Mouse (Mus musculus): ENCODE measurements around the gene Ppp1cb. TPM values are rescaled to one million over a fixed set of nuclear protein-coding genes. Genes with fewer than 3 reads are reported as not detected.

The Ppp1cb gene
- total and polyA plus RNA-seq, 2 experiments from 2014 or later: 166 to 209 TPM

DNA sequence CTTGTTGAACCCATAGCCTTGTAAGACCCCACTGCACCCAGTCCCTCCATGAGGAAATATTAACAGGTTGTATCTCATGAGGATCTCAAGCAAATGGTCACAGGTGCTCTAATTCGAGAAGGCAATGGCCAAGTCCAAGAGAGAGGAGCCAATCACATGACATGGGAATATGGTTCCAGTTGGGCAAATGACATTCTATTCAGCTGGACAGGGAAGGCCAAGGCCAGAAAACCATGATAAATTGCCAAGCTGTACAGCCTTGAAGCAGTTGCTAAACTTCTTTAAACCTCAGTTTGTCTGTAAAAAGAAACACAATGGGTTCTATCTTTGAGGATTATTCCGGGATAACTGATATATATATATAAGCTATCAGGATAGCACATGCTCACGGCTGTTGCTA is 14.7 kb upstream of the Ppp1cb start:
- Histone ChIP-seq H3K4me1 (ENCODE audit: insufficient read depth) (no peaks in the 10 kb centered on the region), H3K4me3 (ENCODE audit: low read depth, low read length) (no peak overlapping the region), H3K9me3 (ENCODE audit: low read length) (no peaks in the 10 kb centered on the region), H3K27me3 (ENCODE audit: insufficient read depth, low read length) (no peaks in the 10 kb centered on the region), H3K4me2 (ENCODE audit: low read depth) (no peak overlapping the region), H3K36me3 (ENCODE audit: insufficient read depth) (no peaks in the 10 kb centered on the region), H3K9ac (no peak overlapping the region), H3K27ac (ENCODE audit: low read depth, low read length) (no peak overlapping the region)
- DNase-seq (no peak), ATAC-seq (no peak)
- TF ChIP-seq CTCF (IDR thresholded peaks at IDR 0.05; ENCODE audit: low read depth): no peak
- WGBS: 93% methylated on average over 3 of the region's 3 CpGs

DNA sequence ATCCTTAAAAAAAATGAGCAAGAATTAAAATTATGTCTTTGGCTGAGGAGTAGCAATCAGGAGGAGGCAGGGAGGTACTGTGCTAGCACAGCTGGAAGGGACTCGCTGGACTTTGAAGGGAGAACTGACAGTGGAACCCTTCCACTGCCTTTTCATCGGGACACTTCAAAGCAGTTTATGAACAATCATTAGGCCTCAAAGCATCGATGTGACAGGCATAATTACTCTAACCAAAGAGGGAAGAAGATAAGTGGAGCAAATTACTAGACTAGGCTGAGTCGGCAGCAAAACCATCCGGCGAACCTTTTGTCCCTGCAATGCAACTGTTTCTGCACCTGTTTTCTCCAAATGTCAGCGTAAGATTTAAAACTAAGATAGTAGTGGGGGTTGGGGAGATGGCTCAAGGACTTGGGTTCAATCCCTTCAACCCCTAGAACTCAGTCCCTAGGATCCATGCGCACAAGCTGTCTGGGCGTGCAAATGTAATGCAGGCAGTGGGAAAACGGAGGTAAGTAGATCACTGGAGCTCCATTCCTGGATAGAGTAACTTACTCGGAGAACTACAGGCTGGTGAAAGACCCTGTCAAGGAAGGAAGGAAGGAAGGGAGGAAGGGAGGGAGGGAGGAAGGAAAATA is 13.2 kb upstream of the Ppp1cb start:
- H3K9ac ChIP-seq: no peak overlapping the region
- TF ChIP-seq CTCF (IDR thresholded peaks at IDR 0.05; ENCODE audit: low read depth): no peak
- peak overlapping the region; percentile 1; the same call in 1 of the 2 replicates for H3K27ac ChIP-seq (ENCODE audit: low read depth, low read length)
- DNase-seq: peak; percentile 41
- no peaks in the 10 kb centered on the region for H3K36me3 ChIP-seq (ENCODE audit: insufficient read depth)
- H3K27me3 ChIP-seq (ENCODE audit: insufficient read depth, low read length): no peaks in the 10 kb centered on the region
- H3K4me2 ChIP-seq (ENCODE audit: low read depth): no peak overlapping the region
- no peaks in the 10 kb centered on the region for H3K9me3 ChIP-seq (ENCODE audit: low read length)
- H3K4me3 ChIP-seq (ENCODE audit: low read depth, low read length): no peak overlapping the region
- H3K4me1 ChIP-seq (ENCODE audit: insufficient read depth): no peaks in the 10 kb centered on the region
- 32% methylated on average over 11 of the region's 11 CpGs for WGBS
- ATAC-seq: peak; percentile 74

DNA sequence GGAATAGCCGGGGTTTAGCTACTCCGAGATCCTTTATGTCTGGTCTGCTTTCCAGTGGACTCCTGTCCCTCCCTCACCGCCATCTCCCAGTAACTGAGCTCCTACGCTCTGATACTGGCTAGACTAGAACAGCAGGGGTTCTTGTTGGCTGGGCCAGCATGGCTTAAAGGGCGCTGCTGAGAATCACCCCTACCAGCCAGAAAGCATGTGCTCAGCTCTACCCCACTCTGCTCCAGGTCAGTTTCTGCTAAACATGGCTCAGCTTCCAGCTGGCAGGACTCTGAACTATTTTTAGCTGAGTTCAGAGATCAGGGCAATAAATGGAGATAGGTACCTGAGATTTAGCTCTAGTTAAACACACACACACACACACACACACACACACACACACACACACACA is 12.2 kb upstream of the Ppp1cb start:
- Histone ChIP-seq H3K27ac (ENCODE audit: low read depth, low read length) (no peak overlapping the region), H3K9me3 (ENCODE audit: low read length) (no peaks in the 10 kb centered on the region), H3K4me3 (ENCODE audit: low read depth, low read length) (no peak overlapping the region), H3K36me3 (ENCODE audit: insufficient read depth) (no peaks in the 10 kb centered on the region), H3K4me2 (ENCODE audit: low read depth) (no peak overlapping the region), H3K4me1 (ENCODE audit: insufficient read depth) (no peaks in the 10 kb centered on the region), H3K27me3 (ENCODE audit: insufficient read depth, low read length) (no peaks in the 10 kb centered on the region), H3K9ac (no peak overlapping the region)
- DNase-seq (no peak), ATAC-seq (no peak)
- TF ChIP-seq CTCF (IDR thresholded peaks at IDR 0.05; ENCODE audit: low read depth): no peak
- WGBS: 56% methylated on average over 5 of the region's 5 CpGs

DNA sequence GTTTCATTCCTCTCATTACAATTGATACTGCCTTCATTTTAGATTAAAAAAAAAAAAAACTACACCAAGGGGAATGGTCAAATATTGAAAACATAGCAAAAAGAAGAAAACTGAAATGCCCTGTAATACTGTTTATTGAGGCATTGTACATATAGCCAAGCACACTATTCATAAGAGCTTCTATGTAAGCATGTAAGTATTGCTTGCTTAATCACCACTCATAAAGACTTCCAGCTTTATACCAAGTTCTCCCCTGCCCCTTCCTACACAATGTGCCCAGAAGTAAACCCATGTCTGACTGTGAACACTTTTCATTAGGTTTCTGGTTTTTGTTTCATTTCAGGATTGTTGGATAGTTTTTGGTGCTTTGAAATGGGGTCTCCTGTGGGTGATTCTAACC is 11.8 kb upstream of the Ppp1cb start:
- no peaks in the 10 kb centered on the region for H3K36me3 ChIP-seq (ENCODE audit: insufficient read depth)
- H3K27me3 ChIP-seq (ENCODE audit: insufficient read depth, low read length): no peaks in the 10 kb centered on the region
- H3K4me2 ChIP-seq (ENCODE audit: low read depth): no peak overlapping the region
- no peak for TF ChIP-seq CTCF (IDR thresholded peaks at IDR 0.05; ENCODE audit: low read depth)
- no peak overlapping the region for H3K27ac ChIP-seq (ENCODE audit: low read depth, low read length)
- no peaks in the 10 kb centered on the region for H3K4me1 ChIP-seq (ENCODE audit: insufficient read depth)
- no peak for ATAC-seq
- H3K9me3 ChIP-seq (ENCODE audit: low read length): no peaks in the 10 kb centered on the region
- H3K4me3 ChIP-seq (ENCODE audit: low read depth, low read length): no peak overlapping the region
- H3K9ac ChIP-seq: no peak overlapping the region
- DNase-seq: no peak

DNA sequence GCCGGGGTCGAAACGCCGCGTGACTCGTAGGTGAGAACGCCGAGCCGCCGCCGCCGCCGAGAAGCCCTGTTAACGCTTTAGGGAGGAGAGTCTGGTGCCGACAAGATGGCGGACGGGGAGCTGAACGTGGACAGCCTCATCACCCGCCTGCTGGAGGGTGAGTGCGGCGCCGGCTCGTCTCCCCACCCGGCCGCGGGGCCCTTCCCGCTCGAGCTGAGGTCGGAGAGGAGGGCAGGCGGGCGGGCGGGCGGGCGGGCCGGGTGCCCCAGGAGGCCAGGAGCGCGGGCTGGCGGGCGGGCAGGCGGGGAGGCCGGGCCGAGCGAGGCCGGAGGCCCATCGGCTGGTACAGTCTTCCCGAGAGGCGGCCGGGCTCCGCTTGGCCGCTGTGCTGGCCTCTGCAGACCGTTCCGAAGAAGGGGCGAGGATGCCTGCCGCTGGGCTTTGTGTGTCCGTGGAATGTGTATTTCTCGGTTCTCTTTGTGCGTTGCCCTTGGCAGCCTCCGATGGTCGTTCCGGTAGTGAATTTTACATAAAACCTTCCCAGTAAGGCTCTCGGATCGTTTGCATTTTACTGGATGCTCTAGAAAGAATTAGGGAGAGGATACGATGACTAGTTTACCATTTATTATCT is 723 bp downstream of the Ppp1cb start:
- Histone ChIP-seq H3K4me3 (ENCODE audit: low read depth, low read length) (peak overlapping the region; percentile 97), H3K27ac (ENCODE audit: low read depth, low read length) (peak overlapping the region; percentile 98), H3K9ac (peak overlapping the region; percentile 95), H3K4me1 (ENCODE audit: insufficient read depth) (0 out of 2 replicates have a peak, but pooled peaks cover 13% of the 10 kb centered on the region), H3K9me3 (ENCODE audit: low read length) (no peaks in the 10 kb centered on the region), H3K4me2 (ENCODE audit: low read depth) (peak overlapping the region; percentile 63), H3K36me3 (ENCODE audit: insufficient read depth) (no peaks in the 10 kb centered on the region), H3K27me3 (ENCODE audit: insufficient read depth, low read length) (no peaks in the 10 kb centered on the region)
- 1% methylated on average over 51 of the region's 63 CpGs for WGBS
- no peak for TF ChIP-seq CTCF (IDR thresholded peaks at IDR 0.05; ENCODE audit: low read depth)
- ATAC-seq: peak; percentile 77
- peak; percentile 59 for DNase-seq

DNA sequence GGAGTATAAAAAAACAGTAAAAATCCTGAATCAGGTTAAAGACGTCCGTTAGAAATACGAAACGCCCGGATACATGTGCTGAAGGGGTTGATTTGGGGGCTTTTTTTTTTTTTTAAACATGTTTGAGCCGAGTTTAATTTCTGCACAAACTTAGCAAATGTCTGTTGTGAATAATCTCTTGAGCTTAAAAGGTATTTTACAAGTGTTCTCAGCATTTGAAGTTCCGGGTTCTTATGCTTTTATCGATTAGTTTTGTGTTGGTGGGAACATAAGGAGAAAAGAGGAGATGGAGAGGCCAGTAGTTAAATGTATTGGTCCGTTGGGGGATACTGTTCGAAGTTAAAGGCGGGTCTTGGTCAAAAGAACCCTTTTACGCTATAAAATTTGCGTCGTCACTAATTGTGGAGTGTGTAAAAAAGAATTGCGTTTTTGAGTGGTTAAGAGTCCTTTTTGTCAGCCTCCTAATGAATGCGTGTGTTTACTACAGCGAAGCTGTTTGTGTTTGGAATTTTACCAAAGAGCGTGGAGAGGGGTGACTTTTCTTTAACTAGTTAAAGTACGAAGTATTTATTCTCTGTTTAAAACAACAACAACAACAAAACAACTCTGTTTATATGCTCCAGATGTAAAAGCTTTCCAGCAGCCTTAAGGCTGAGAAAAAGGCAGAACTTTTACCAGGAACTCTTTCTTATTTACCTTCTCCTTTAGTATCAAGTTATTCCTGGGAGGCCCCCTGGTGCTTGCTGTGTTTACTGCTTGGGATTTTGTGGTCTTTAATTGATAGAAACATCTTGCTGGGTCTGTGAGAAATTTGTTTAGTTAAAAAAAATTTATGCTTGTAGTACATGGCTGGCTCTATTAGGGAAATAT is 1.5 kb downstream of the Ppp1cb start:
- peak; percentile 62 for DNase-seq
- Histone ChIP-seq H3K4me1 (ENCODE audit: insufficient read depth) (0 out of 2 replicates have a peak, but pooled peaks cover 13% of the 10 kb centered on the region), H3K9ac (peak overlapping the region; percentile 95), H3K4me2 (ENCODE audit: low read depth) (peak overlapping the region; percentile 63), H3K27me3 (ENCODE audit: insufficient read depth, low read length) (no peaks in the 10 kb centered on the region), H3K36me3 (ENCODE audit: insufficient read depth) (no peaks in the 10 kb centered on the region), H3K4me3 (ENCODE audit: low read depth, low read length) (peak overlapping the region; percentile 97), H3K27ac (ENCODE audit: low read depth, low read length) (peak overlapping the region; percentile 98), H3K9me3 (ENCODE audit: low read length) (no peaks in the 10 kb centered on the region)
- peak; percentile 47 for TF ChIP-seq CTCF (IDR thresholded peaks at IDR 0.05; ENCODE audit: low read depth)
- under 1% methylated on average over 19 of the region's 19 CpGs for WGBS
- ATAC-seq: no peak

DNA sequence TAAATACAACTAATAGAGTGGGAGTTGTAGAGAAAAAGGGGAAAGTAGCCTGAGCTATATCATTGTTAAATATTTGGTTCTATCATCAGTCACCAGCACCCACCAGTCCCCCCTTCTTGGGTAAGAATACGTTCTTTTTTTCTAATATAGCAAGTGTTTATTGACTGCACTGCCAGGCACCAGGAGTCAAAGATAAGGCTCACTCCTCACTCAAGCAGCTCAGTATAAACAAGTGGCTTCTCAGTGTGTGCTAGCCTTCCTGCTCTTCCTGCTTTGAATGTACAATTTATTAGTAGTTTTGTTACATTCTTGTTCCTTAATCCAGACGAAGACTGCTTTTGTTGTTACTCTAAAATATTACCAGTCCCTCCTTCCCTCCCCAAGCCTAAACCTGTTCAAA is 2.3 kb downstream of the Ppp1cb start:
- 33% methylated on average over 2 of the region's 2 CpGs for WGBS

More for the DNA sequence above, 2.3 kb downstream of the Ppp1cb start:
- H3K9ac ChIP-seq: no peak overlapping the region
- ATAC-seq: no peak
- H3K36me3 ChIP-seq (ENCODE audit: insufficient read depth): no peaks in the 10 kb centered on the region
- TF ChIP-seq CTCF (IDR thresholded peaks at IDR 0.05; ENCODE audit: low read depth): no peak
- H3K9me3 ChIP-seq (ENCODE audit: low read length): no peaks in the 10 kb centered on the region
- 0 out of 2 replicates have a peak, but pooled peaks cover 13% of the 10 kb centered on the region for H3K4me1 ChIP-seq (ENCODE audit: insufficient read depth)
- H3K4me3 ChIP-seq (ENCODE audit: low read depth, low read length): peak overlapping the region; percentile 22
- no peaks in the 10 kb centered on the region for H3K27me3 ChIP-seq (ENCODE audit: insufficient read depth, low read length)
- no peak overlapping the region for H3K27ac ChIP-seq (ENCODE audit: low read depth, low read length)
- DNase-seq: no peak
- H3K4me2 ChIP-seq (ENCODE audit: low read depth): peak overlapping the region; percentile 63
